In genomic region chrX:101358902-101359301, GRCm38 (mm10) we compare ENCODE assay signal across 13 mouse cellular contexts. TPM values are rescaled to one million over a fixed set of nuclear protein-coding genes. Genes with fewer than 3 reads are reported as not detected.
DNase-seq lines count a peak whose midpoint lies in the region; ATAC-seq and TF ChIP-seq lines count a peak whose summit lies in the region.
"Not testable (repeated sequence)": the region's sequence is repeated elsewhere in the genome, so short reads cannot be mapped to it uniquely, and the experiment has no call there.
"Had no signal": no experiment of that assay in that cellular context is flagged by ENCODE, and none has a peak within 500 bp of the region (broad histone marks: within the 10 kb centered on the region; RNA-seq: fewer than 3 reads in every experiment).

No protein-coding gene starts in this region.

- H3K4me2 ChIP-seq in kidney, postnatal 0 days (ENCODE audit: low read length); liver, postnatal 0 days (ENCODE audit: low read depth, low read length): not testable (repeated sequence)

- not testable (repeated sequence) for H3K9me3 ChIP-seq in E14TG2a.4 (ENCODE audit: low read length); kidney, postnatal 0 days (replicated peaks; ENCODE audit: low read length); liver, postnatal 0 days (ENCODE audit: low read length)

- H3K36me3 ChIP-seq in E14TG2a.4 (ENCODE audit: insufficient read depth, low read length); kidney, postnatal 0 days (ENCODE audit: insufficient read depth, low read length); liver, postnatal 0 days (replicated peaks; ENCODE audit: insufficient read depth, low read length); small intestine, adult 2 months (ENCODE audit: control insufficient read depth, insufficient read depth, low read length): not testable (repeated sequence)

- TF ChIP-seq POLR2A in small intestine, adult 2 months (IDR thresholded peaks at IDR 0.05; ENCODE audit: low read depth, low read length) = not testable (repeated sequence)

- H3K4me1 ChIP-seq in E14TG2a.4 (replicated peaks; ENCODE audit: low read depth, low read length); kidney, postnatal 0 days (replicated peaks; ENCODE audit: insufficient read depth, low read length); liver, postnatal 0 days (ENCODE audit: insufficient read depth); small intestine, adult 2 months (ENCODE audit: control insufficient read depth, insufficient read depth, insufficient read length, low read length): not testable (repeated sequence)

- ATAC-seq in kidney, postnatal 0 days (replicated peaks; ENCODE audit: low FRiP score, low read depth); liver, postnatal 0 days: not testable (repeated sequence)

- not testable (repeated sequence) for H3K4me3 ChIP-seq in E14TG2a.4 (replicated peaks; ENCODE audit: low read length); kidney, postnatal 0 days (replicated peaks; ENCODE audit: low read depth, low read length); liver, postnatal 0 days (ENCODE audit: low read depth, low read length); small intestine, adult 2 months (ENCODE audit: low read depth, low read length)

- WGBS in kidney, postnatal 0 days = 62% methylated on average over 4 of the region's 4 CpGs
- WGBS in liver, postnatal 0 days (ENCODE audit: insufficient replicate concordance) = 66% methylated on average over 3 of the region's 4 CpGs
- 79% methylated on average over 4 of the region's 4 CpGs for WGBS in small intestine, adult 2 months

- peak; percentile 3 for DNase-seq in adrenal gland, postnatal 10 days
- DNase-seq in forelimb bud, embryonic 11.5 days (ENCODE audit: low read depth, low spot score) = peak; percentile 4
- not testable (repeated sequence) for DNase-seq in kidney, postnatal 0 days (ENCODE audit: low spot score)
- DNase-seq in liver, postnatal 0 days = peak; percentile 34
- DNase-seq in thymus, postnatal 14 days = peak; percentile 9

- H3K27ac ChIP-seq in kidney, postnatal 0 days; liver, postnatal 0 days (ENCODE audit: low read depth); small intestine, adult 2 months (ENCODE audit: insufficient read depth, low read depth, low read length): not testable (repeated sequence)

- peak; percentile 70 for TF ChIP-seq CTCF in E14TG2a.4 (conservative IDR thresholded peaks at IDR 0.05; ENCODE audit: low read length)
- TF ChIP-seq CTCF in kidney, postnatal 0 days (IDR thresholded peaks at IDR 0.05; ENCODE audit: low read depth) = peak; percentile 38
- peak; percentile 53 for TF ChIP-seq CTCF in liver, postnatal 0 days (IDR thresholded peaks at IDR 0.05; ENCODE audit: low read depth)
- peak; percentile 21; the same call in 1 of the 2 replicates for TF ChIP-seq CTCF in small intestine, adult 2 months (IDR thresholded peaks at IDR 0.05; ENCODE audit: extremely low read depth, insufficient read length, insufficient replicate concordance, low read depth, low read length)

- not testable (repeated sequence) for H3K27me3 ChIP-seq in E14TG2a.4 (ENCODE audit: insufficient read depth, low read length); kidney, postnatal 0 days (ENCODE audit: insufficient read depth, low read length); liver, postnatal 0 days (ENCODE audit: insufficient read depth, low read length); small intestine, adult 2 months (ENCODE audit: control insufficient read depth, insufficient read depth, low read length)

- H3K9ac ChIP-seq in kidney, postnatal 0 days (ENCODE audit: low read depth, low read length); liver, postnatal 0 days (replicated peaks): not testable (repeated sequence)

- not testable (repeated sequence) for TF ChIP-seq EP300 in liver, postnatal 0 days (IDR thresholded peaks at IDR 0.05; ENCODE audit: low read depth)

RNA-seq across cellular contexts. Expression of gene Gjb1, which starts 17.3 kb away (rescaled TPM):
- 10 to 100 TPM; 42.2 to 80.7 TPM for total RNA-seq in adrenal gland, postnatal 10 days (2021)
- polyA plus RNA-seq in kidney, postnatal 0 days (2015; fragmentation: Nextera tagmentation; extraction: Ambion mirVana) = 49.8 and 52.9 TPM in 2 replicates
- polyA plus RNA-seq in liver, postnatal 0 days (2015; fragmentation: Nextera tagmentation; extraction: Ambion mirVana) = 420 and 460 TPM in 2 replicates
- polyA plus RNA-seq in small intestine, adult 2 months (2012; rRNA removed) = 88.8 and 125 TPM in 2 replicates
- total RNA-seq: adrenal gland, postnatal 25 days; heart, adult 8-10 months; megakaryocyte-erythroid progenitor cell, adult 5-6 weeks had no signal
- polyA plus RNA-seq: activated CD4-positive, CD25-positive, alpha-beta regulatory T cell, adult 4 months; forebrain, embryonic 10.5 days; neural tube, embryonic 11.5 days had no signal

RNA-seq across cellular contexts. Expression of gene Nlgn3, which starts 59.9 kb away (rescaled TPM):
- 10 to 100 TPM; 10.6 to 10.7 TPM for total RNA-seq in adrenal gland, postnatal 10 days (2021)
- 1.7 and 2.8 TPM in 2 replicates for polyA plus RNA-seq in kidney, postnatal 0 days (2015; fragmentation: Nextera tagmentation; extraction: Ambion mirVana)
- 0.05 and 0.06 TPM in 2 replicates for polyA plus RNA-seq in liver, postnatal 0 days (2015; fragmentation: Nextera tagmentation; extraction: Ambion mirVana)
- polyA plus RNA-seq in small intestine, adult 2 months (2012; rRNA removed) = 0.04 and 0.06 TPM in 2 replicates
